Mouse (Mus musculus) monocyte, adult 5-6 weeks (primary cell): ENCODE results near the gene Nynrin. TPM values are rescaled to one million over a fixed set of nuclear protein-coding genes. Genes with fewer than 3 reads are reported as not detected.

ENCODE experiments used
- ATAC-seq: fragments of 153-309, 156-312 bp; replicated peaks from 2 replicates; pipeline ENCODE4 v1.8.0; 2017; ENCODE audit warnings: mild to moderate bottlenecking; ENCODE audit not compliant: low TSS enrichment, insufficient number of reproducible peaks, severe bottlenecking, poor library complexity, low FRiP score
- total RNA-seq: library from RNA; stranded (forward); fragments of 200-1000, 200-491, 200-594 nt; gene quantifications from 3 replicates; pipeline ENCODE4 v1.2.3, GENCODE M21; 2017

Gene Nynrin
- total RNA-seq, 1 experiment from 2014 or later, result 0.10 TPM

DNA sequence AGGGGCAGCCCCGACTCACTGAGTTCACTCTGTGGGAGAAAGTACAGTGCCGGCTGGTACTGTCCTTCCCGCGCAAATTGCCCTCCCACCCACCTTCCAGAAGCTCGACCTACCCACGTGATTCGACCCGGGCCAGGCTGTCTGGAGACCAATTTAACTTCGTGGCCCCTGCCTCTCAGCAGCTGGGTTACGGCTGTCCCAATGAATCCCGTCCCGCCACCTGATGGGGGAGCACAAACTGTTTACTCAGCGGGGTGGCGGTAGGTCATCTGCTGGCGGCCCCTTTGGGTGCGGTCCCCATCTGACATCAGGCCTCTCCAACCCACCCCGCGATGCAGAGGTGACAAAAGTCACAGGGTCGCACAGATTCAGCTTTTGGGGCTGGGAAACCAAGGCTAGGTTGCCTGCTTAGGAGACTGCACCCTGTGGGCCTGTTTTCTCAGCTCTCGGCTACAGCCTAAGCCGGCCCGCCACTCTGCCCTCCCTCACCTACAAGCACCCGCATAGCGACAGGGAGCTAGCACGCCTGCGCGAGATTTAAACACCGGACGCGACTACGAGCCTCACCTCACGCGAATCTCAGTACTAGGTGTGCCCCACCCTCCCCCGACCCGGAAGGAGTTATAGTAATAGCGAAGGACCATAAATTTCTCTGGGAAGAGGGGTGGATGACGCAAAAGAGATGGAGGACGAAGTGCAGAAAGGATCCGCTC lies 46.0 kb downstream of the Nynrin start, which contains the start of gene Sdr39u1:
Sdr39u1 (minus strand) TSS at position 593 of the 713 bp plus-strand sequence.
- peak; percentile 79 for ATAC-seq

DNA sequence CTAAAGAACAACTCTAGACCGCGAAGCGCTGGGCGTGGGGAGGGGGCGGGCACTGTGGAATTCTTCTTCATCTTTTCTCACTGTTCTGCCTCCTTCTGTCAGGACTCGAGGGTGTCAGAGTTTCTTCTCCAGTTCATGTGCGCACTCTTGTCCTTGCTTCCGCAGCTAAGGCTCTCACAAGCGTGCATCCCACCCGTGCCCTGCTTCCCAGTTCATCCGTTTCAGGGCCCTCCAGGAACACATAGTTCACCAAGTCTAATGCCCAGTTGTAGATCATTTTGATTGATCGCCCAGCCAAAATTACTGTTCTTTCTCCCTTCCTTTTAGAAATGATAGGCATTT lies 46.6 kb downstream of the Nynrin start:
- ATAC-seq, result no peak

DNA sequence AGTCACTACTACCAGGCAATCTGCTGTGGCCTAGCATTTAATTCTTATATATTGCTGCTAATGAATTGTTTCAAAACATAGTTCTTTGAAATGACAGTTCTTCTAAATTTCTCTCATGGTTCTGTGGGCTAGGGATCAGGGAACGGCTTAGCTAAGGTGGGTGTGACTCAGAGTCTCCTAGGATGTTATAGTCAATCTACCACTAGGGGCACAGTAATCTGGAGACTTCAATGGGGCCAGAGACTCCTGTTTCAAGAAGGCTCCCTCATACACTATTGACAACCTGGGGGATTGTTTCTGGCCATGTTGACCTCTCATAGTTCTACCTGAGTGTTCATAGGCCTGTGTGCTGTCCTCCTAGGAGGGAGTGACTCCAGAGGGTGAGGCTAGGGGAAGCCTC lies 51.7 kb downstream of the Nynrin start:
- ATAC-seq, result no peak

DNA sequence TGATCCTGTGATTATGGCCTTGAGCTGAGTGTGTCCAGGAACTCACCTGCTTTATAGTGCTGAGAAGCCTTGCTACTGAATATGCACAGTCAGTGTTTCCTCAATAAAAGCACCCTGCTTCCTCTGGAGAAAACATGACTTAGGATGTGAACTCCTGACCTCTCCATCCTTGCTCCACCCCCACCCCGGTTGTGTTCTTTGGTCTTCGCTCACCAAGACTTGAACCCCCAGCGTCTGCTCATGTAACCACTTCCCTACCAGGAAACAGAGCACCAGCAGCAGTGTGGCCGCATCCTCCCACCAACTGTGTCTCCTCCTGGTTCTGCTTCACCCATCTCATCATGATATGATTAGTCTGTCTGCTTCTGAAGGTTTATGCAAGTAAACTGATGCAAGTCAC lies 59.6 kb downstream of the Nynrin start:
- ATAC-seq, result no peak

DNA sequence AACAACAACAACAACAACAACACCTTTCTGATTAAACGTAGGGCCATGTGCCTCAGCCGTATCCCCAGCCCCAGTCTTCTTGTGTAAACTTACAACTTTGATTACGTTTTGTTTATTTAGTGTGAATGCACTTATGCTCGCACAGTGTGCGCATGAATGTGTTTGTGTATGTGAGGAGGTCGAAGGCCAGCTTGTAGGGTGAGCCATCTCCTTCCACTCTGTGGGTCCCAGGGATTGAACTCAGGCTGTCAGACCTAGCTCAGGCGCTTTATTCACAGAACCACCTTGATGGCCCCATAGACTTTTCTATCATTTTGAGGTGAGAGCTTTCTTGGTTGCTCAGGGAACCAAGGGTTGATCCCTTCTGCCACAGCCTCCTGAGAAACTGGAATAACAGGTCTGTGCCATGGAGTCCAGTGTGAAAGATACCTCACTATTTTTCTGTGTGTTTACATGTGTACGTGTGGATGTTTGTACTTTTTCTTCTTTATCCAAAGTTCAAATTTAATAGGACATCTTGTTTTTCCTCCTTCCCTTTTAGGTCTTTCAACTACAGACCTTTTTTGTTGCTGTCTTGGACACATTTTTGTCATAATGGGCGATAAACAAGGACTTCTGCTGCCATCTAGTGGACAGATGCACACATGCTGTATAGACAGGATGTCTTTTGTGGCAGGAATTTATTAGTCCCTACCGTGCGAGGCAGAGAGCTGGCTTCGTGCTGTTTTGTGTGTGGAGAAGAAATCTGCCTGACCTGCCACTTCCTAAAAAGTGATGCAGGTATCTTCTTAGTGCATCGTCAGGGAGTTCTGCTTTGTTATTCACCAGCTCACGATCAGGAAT lies 64.7 kb downstream of the Nynrin start:
- peak; percentile 89 for ATAC-seq

DNA sequence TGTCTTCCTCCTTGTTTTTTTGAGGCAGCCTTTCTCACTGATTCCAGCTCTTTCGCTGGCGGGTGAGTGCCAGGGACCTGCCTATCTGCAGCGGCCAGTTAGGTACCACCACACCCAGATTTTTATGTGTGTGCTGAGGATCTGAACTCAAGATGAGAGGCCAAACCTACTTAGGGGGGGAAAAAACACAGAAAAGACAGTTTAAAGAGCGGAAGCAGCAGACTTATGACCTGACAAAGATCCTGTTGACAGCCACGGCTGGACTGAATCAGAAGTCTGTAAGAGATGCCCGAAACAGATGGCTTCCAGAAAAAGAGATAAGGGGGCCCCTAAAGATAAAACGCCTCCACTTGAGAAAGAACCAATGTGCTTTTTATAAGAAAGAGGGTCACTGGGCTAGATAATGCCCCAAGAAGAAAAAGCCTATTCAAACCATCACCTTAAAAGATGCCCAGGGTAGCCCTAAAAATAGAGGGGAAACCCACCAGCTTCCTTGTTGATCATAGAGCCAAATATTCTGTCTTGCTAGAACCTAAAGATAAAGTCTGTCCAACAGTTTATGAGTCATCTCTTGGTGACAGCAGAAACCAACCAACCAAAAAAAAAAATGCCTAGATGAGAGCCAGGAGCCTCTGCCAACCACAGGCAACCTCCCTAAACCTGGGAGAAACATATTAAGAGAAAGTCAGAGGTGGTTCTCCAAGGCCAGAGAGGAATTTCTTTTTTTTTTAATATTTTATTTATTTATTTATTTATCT lies 68.8 kb downstream of the Nynrin start:
- ATAC-seq, result no peak

Other genes starting within 250 kb of the Nynrin start
- 3.1 to 4.4 TPM (median 3.4 TPM) in 3 replicates for gene Rec8, start 236.0 kb upstream of the Nynrin start, total RNA-seq
- 3.7 to 13.4 TPM (median 11.8 TPM) in 3 replicates for gene Ipo4, start 218.1 kb upstream of the Nynrin start, total RNA-seq
- gene Gm49378, start 216.1 kb upstream of the Nynrin start, total RNA-seq, result 1.9 to 2.0 TPM in 2 of 3 replicates, not detected in the other
- gene Tm9sf1, start 210.2 kb upstream of the Nynrin start, total RNA-seq, result 49.4 to 58.5 TPM (median 55.5 TPM) in 3 replicates
- 0.58 TPM in 1 of 3 replicates, not detected in the others for gene Tssk4, start 203.8 kb upstream of the Nynrin start, total RNA-seq
- 41.8 to 53.9 TPM (median 42.8 TPM) in 3 replicates for gene Mdp1, start 193.5 kb upstream of the Nynrin start, total RNA-seq
- gene Gmpr2, start 182.1 kb upstream of the Nynrin start, total RNA-seq, result 24.7 to 33.1 TPM (median 25.6 TPM) in 3 replicates
- 224 to 272 TPM (median 230 TPM) in 3 replicates for gene Nedd8, start 181.9 kb upstream of the Nynrin start, total RNA-seq
- 42.6 to 96.3 TPM (median 46.5 TPM) in 3 replicates for gene Tinf2, start 172.2 kb upstream of the Nynrin start, total RNA-seq
- 0.49 to 4.7 TPM (median 1.5 TPM) in 3 replicates for gene Tgm1, start 140.1 kb upstream of the Nynrin start, total RNA-seq
- gene Rabggta, start 131.7 kb upstream of the Nynrin start, total RNA-seq, result 19.8 to 29.6 TPM (median 20.8 TPM) in 3 replicates
- gene Dhrs1, start 108.3 kb upstream of the Nynrin start, total RNA-seq, result 23.7 to 32.1 TPM (median 30.6 TPM) in 3 replicates
- gene Nop9, start 108.3 kb upstream of the Nynrin start, total RNA-seq, result 11.9 to 15.0 TPM (median 13.8 TPM) in 3 replicates
- gene Cideb, start 95.6 kb upstream of the Nynrin start, total RNA-seq, result 1.0 to 1.3 TPM in 2 of 3 replicates, not detected in the other
- 0.10 to 1.2 TPM (median 0.29 TPM) in 3 replicates for gene Ltb4r2, start 92.6 kb upstream of the Nynrin start, total RNA-seq
- 14.5 to 27.0 TPM (median 18.8 TPM) in 3 replicates for gene Ltb4r1, start 88.0 kb upstream of the Nynrin start, total RNA-seq
- 2.2 to 4.2 TPM (median 2.5 TPM) in 3 replicates for gene Adcy4, start 69.9 kb upstream of the Nynrin start, total RNA-seq
- 18.7 to 37.5 TPM (median 30.9 TPM) in 3 replicates for gene Ripk3, start 65.1 kb upstream of the Nynrin start, total RNA-seq
- not detected in 3 replicates for gene Nfatc4, start 30.9 kb upstream of the Nynrin start, total RNA-seq
- gene Cbln3, start 30.4 kb downstream of the Nynrin start, total RNA-seq, result 0.38 TPM in 1 of 3 replicates, not detected in the others
- gene Khnyn, start 30.9 kb downstream of the Nynrin start, total RNA-seq, result 72.1 to 108 TPM (median 80.9 TPM) in 3 replicates
- 3.1 to 12.3 TPM (median 6.2 TPM) in 3 replicates for gene Sdr39u1, start 46.3 kb downstream of the Nynrin start, total RNA-seq
- 136 to 337 TPM (median 173 TPM) in 3 replicates for gene Cma1, start 90.7 kb downstream of the Nynrin start, total RNA-seq
- not detected in 3 replicates for gene Cma2, start 97.0 kb downstream of the Nynrin start, total RNA-seq
- gene Mcpt1, start 164.0 kb downstream of the Nynrin start, total RNA-seq, result not detected in 3 replicates
- gene Mcpt9, start 176.5 kb downstream of the Nynrin start, total RNA-seq, result not detected in 3 replicates
- not detected in 3 replicates for gene Mcpt2, start 188.0 kb downstream of the Nynrin start, total RNA-seq
- gene Mcpt4, start 208.3 kb downstream of the Nynrin start, total RNA-seq, result not detected in 3 replicates
- gene Mcpt8, start 231.3 kb downstream of the Nynrin start, total RNA-seq, result 8.4 to 33.5 TPM (median 9.9 TPM) in 3 replicates
- 0.43 TPM in 1 of 3 replicates, not detected in the others for gene Ctsg, start 248.6 kb downstream of the Nynrin start, total RNA-seq